Mouse (Mus musculus): ENCODE measurements around the gene 2810004N23Rik. TPM values are rescaled to one million over a fixed set of nuclear protein-coding genes. Genes with fewer than 3 reads are reported as not detected.

Gene 2810004N23Rik
- polyA plus RNA-seq, 1 experiment from 2014 or later, result 16.2 TPM

GRCm38 (mm10) chr8:124833430-124834205, 29.3 kb downstream of the 2810004N23Rik start:
- H3K4me3 ChIP-seq (ENCODE audit: low read depth, low read length), result no peak overlapping the region
- H3K36me3 ChIP-seq (ENCODE audit: control insufficient read depth, insufficient read depth, low read length), result peaks cover 21% of the 10 kb centered on the region; the same call in 1 of the 2 replicates
- no peaks in the 10 kb centered on the region for H3K27me3 ChIP-seq (ENCODE audit: control insufficient read depth, insufficient read depth, low read length)
- no peak for ATAC-seq (ENCODE audit: low read depth)
- H3K4me2 ChIP-seq (ENCODE audit: low read depth, low read length), result no peak overlapping the region
- no peak overlapping the region for H3K9ac ChIP-seq (replicated peaks; ENCODE audit: low read depth, low read length)
- H3K4me1 ChIP-seq (ENCODE audit: control insufficient read depth, insufficient read depth, low read length), result no peaks in the 10 kb centered on the region
- H3K27ac ChIP-seq (ENCODE audit: low read depth, low read length), result no peak overlapping the region
- WGBS, result 48% methylated on average over 15 of the region's 15 CpGs
- no peaks in the 10 kb centered on the region for H3K9me3 ChIP-seq (ENCODE audit: control insufficient read depth, low read length)

- Histone ChIP-seq H3K4me3 (ENCODE audit: low read depth, low read length) (no peak overlapping the region), H3K27ac (ENCODE audit: low read depth, low read length) (no peak overlapping the region), H3K27me3 (ENCODE audit: control insufficient read depth, insufficient read depth, low read length) (no peaks in the 10 kb centered on the region), H3K4me2 (ENCODE audit: low read depth, low read length) (no peak overlapping the region), H3K36me3 (ENCODE audit: control insufficient read depth, insufficient read depth, low read length) (peaks cover 17% of the 10 kb centered on the region; the same call in 1 of the 2 replicates), H3K9ac (replicated peaks; ENCODE audit: low read depth, low read length) (no peak overlapping the region), H3K4me1 (ENCODE audit: control insufficient read depth, insufficient read depth, low read length) (no peaks in the 10 kb centered on the region), H3K9me3 (ENCODE audit: control insufficient read depth, low read length) (no peaks in the 10 kb centered on the region)
- WGBS, result 91% methylated on average over 6 of the region's 6 CpGs
- ATAC-seq (ENCODE audit: low read depth), result no peak
Observed at GRCm38 (mm10) chr8:124831941-124832340, 31.0 kb downstream of the 2810004N23Rik start.

- no peak overlapping the region for H3K27ac ChIP-seq (ENCODE audit: low read depth, low read length)
Observed at GRCm38 (mm10) chr8:124831531-124831930, 31.4 kb downstream of the 2810004N23Rik start.

GRCm38 (mm10) chr8:124830050-124830449, 32.9 kb downstream of the 2810004N23Rik start:
- Histone ChIP-seq H3K36me3 (ENCODE audit: control insufficient read depth, insufficient read depth, low read length) (peaks cover 17% of the 10 kb centered on the region; the same call in 1 of the 2 replicates), H3K27me3 (ENCODE audit: control insufficient read depth, insufficient read depth, low read length) (no peaks in the 10 kb centered on the region), H3K4me3 (ENCODE audit: low read depth, low read length) (no peak overlapping the region), H3K9ac (replicated peaks; ENCODE audit: low read depth, low read length) (no peak overlapping the region), H3K27ac (ENCODE audit: low read depth, low read length) (no peak overlapping the region), H3K9me3 (ENCODE audit: control insufficient read depth, low read length) (no peaks in the 10 kb centered on the region), H3K4me1 (ENCODE audit: control insufficient read depth, insufficient read depth, low read length) (no peaks in the 10 kb centered on the region), H3K4me2 (ENCODE audit: low read depth, low read length) (no peak overlapping the region)
- no peak for ATAC-seq (ENCODE audit: low read depth)
- 81% methylated on average over 13 of the region's 13 CpGs for WGBS

More at GRCm38 (mm10) chr8:124831531-124831930, 31.4 kb downstream of the 2810004N23Rik start:
- no peak for ATAC-seq (ENCODE audit: low read depth)
- H3K36me3 ChIP-seq (ENCODE audit: control insufficient read depth, insufficient read depth, low read length), result peaks cover 17% of the 10 kb centered on the region; the same call in 1 of the 2 replicates
- no peaks in the 10 kb centered on the region for H3K9me3 ChIP-seq (ENCODE audit: control insufficient read depth, low read length)
- no peak overlapping the region for H3K9ac ChIP-seq (replicated peaks; ENCODE audit: low read depth, low read length)
- no peaks in the 10 kb centered on the region for H3K4me1 ChIP-seq (ENCODE audit: control insufficient read depth, insufficient read depth, low read length)
- no peak overlapping the region for H3K4me2 ChIP-seq (ENCODE audit: low read depth, low read length)
- no peak overlapping the region for H3K4me3 ChIP-seq (ENCODE audit: low read depth, low read length)
- H3K27me3 ChIP-seq (ENCODE audit: control insufficient read depth, insufficient read depth, low read length), result no peaks in the 10 kb centered on the region
- WGBS, result 84% methylated on average over 6 of the region's 6 CpGs

- 76% methylated on average over 24 of the region's 24 CpGs for WGBS
- Histone ChIP-seq H3K36me3 (ENCODE audit: control insufficient read depth, insufficient read depth, low read length) (peaks cover 21% of the 10 kb centered on the region; the same call in 1 of the 2 replicates), H3K9me3 (ENCODE audit: control insufficient read depth, low read length) (no peaks in the 10 kb centered on the region), H3K4me2 (ENCODE audit: low read depth, low read length) (no peak overlapping the region), H3K27me3 (ENCODE audit: control insufficient read depth, insufficient read depth, low read length) (no peaks in the 10 kb centered on the region), H3K27ac (ENCODE audit: low read depth, low read length) (no peak overlapping the region), H3K4me3 (ENCODE audit: low read depth, low read length) (no peak overlapping the region), H3K4me1 (ENCODE audit: control insufficient read depth, insufficient read depth, low read length) (no peaks in the 10 kb centered on the region), H3K9ac (replicated peaks; ENCODE audit: low read depth, low read length) (no peak overlapping the region)
- ATAC-seq (ENCODE audit: low read depth), result no peak
Observed at GRCm38 (mm10) chr8:124828561-124829240, 34.2 kb downstream of the 2810004N23Rik start.

- Histone ChIP-seq H3K4me1 (ENCODE audit: control insufficient read depth, insufficient read depth, low read length) (no peaks in the 10 kb centered on the region), H3K4me3 (ENCODE audit: low read depth, low read length) (no peak overlapping the region), H3K9me3 (ENCODE audit: control insufficient read depth, low read length) (no peaks in the 10 kb centered on the region), H3K9ac (replicated peaks; ENCODE audit: low read depth, low read length) (no peak overlapping the region), H3K27ac (ENCODE audit: low read depth, low read length) (no peak overlapping the region), H3K4me2 (ENCODE audit: low read depth, low read length) (no peak overlapping the region), H3K27me3 (ENCODE audit: control insufficient read depth, insufficient read depth, low read length) (no peaks in the 10 kb centered on the region), H3K36me3 (ENCODE audit: control insufficient read depth, insufficient read depth, low read length) (peaks cover 33% of the 10 kb centered on the region; the same call in 1 of the 2 replicates)
- ATAC-seq (ENCODE audit: low read depth), result no peak; the same call in 1 of the 2 replicates
- WGBS, result 3% methylated on average over 5 of the region's 5 CpGs
Observed at GRCm38 (mm10) chr8:124827387-124827786, 35.5 kb downstream of the 2810004N23Rik start.

GRCm38 (mm10) chr8:124826658-124827057, 36.3 kb downstream of the 2810004N23Rik start:
- Histone ChIP-seq H3K27ac (ENCODE audit: low read depth, low read length) (no peak overlapping the region), H3K9me3 (ENCODE audit: control insufficient read depth, low read length) (no peaks in the 10 kb centered on the region), H3K4me3 (ENCODE audit: low read depth, low read length) (no peak overlapping the region), H3K4me1 (ENCODE audit: control insufficient read depth, insufficient read depth, low read length) (no peaks in the 10 kb centered on the region), H3K36me3 (ENCODE audit: control insufficient read depth, insufficient read depth, low read length) (peaks cover 37% of the 10 kb centered on the region), H3K4me2 (ENCODE audit: low read depth, low read length) (no peak overlapping the region), H3K27me3 (ENCODE audit: control insufficient read depth, insufficient read depth, low read length) (no peaks in the 10 kb centered on the region), H3K9ac (replicated peaks; ENCODE audit: low read depth, low read length) (no peak overlapping the region)
- WGBS, result 25% methylated on average over 7 of the region's 7 CpGs
- no peak for ATAC-seq (ENCODE audit: low read depth)

- no peak overlapping the region for H3K27ac ChIP-seq (ENCODE audit: low read depth, low read length)
- H3K9ac ChIP-seq (replicated peaks; ENCODE audit: low read depth, low read length), result no peak overlapping the region
- no peak overlapping the region for H3K4me3 ChIP-seq (ENCODE audit: low read depth, low read length)
- H3K4me2 ChIP-seq (ENCODE audit: low read depth, low read length), result no peak overlapping the region
- H3K36me3 ChIP-seq (ENCODE audit: control insufficient read depth, insufficient read depth, low read length), result peaks cover 22% of the 10 kb centered on the region
- 76% methylated on average over 6 of the region's 6 CpGs for WGBS
- H3K4me1 ChIP-seq (ENCODE audit: control insufficient read depth, insufficient read depth, low read length), result no peaks in the 10 kb centered on the region
- no peaks in the 10 kb centered on the region for H3K9me3 ChIP-seq (ENCODE audit: control insufficient read depth, low read length)
- H3K27me3 ChIP-seq (ENCODE audit: control insufficient read depth, insufficient read depth, low read length), result no peaks in the 10 kb centered on the region
- no peak for ATAC-seq (ENCODE audit: low read depth)
Observed at GRCm38 (mm10) chr8:124823497-124823896, 39.4 kb downstream of the 2810004N23Rik start.

- H3K9me3 ChIP-seq (ENCODE audit: control insufficient read depth, low read length), result no peaks in the 10 kb centered on the region
Observed at GRCm38 (mm10) chr8:124820125-124820524, 42.8 kb downstream of the 2810004N23Rik start.

More at GRCm38 (mm10) chr8:124820125-124820524, 42.8 kb downstream of the 2810004N23Rik start:
- ATAC-seq (ENCODE audit: low read depth), result no peak
- Histone ChIP-seq H3K4me3 (ENCODE audit: low read depth, low read length) (no peak overlapping the region), H3K4me1 (ENCODE audit: control insufficient read depth, insufficient read depth, low read length) (no peaks in the 10 kb centered on the region), H3K36me3 (ENCODE audit: control insufficient read depth, insufficient read depth, low read length) (peaks cover 43% of the 10 kb centered on the region), H3K27ac (ENCODE audit: low read depth, low read length) (no peak overlapping the region), H3K27me3 (ENCODE audit: control insufficient read depth, insufficient read depth, low read length) (no peaks in the 10 kb centered on the region), H3K4me2 (ENCODE audit: low read depth, low read length) (no peak overlapping the region), H3K9ac (replicated peaks; ENCODE audit: low read depth, low read length) (no peak overlapping the region)
- whole genome bisulfite sequencing, result 77% methylated on average over 11 of the region's 11 CpGs

All from neural tube, embryonic 14.5 days (tissue).